Mouse (Mus musculus): ENCODE measurements around the gene Tcf3.

Gene Tcf3

GRCm38 (mm10) chr10:80385811-80386734 is 47.4 kb downstream of the Tcf3 start:
- in situ Hi-C loops (cut with MboI, MseI), result no loop called here

- in situ Hi-C loops (cut with MboI, MseI), result no loop called here
Observed at GRCm38 (mm10) chr10:80385310-80385709, 48.1 kb downstream of the Tcf3 start.

DNA sequence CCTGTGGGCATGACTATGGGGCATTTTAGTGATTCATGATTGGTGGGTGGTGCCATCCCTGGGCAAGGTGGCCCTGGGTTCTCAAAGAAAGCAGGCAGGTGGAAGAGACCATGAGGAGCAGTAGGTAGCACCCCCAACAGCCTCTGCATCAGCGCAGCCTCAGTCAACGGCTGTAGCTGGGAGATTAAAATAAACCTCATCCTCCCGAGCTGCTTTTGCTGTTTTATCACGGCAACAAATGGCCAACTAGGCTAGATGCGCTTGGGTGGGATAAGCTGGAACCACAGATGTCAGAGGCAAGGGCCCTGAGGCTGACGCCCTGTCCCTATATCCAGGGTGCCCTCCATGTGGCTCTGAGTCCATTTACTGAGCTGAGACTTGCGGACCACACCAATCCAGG is 48.7 kb downstream of the Tcf3 start:
- in situ Hi-C loops (cut with MboI, MseI), result no loop called here

- in situ Hi-C loops (cut with MboI, MseI), result no loop called here
Observed at GRCm38 (mm10) chr10:80384115-80384639, 49.3 kb downstream of the Tcf3 start.

GRCm38 (mm10) chr10:80383431-80383830 is 50.0 kb downstream of the Tcf3 start:
- in situ Hi-C loops (cut with MboI, MseI), result no loop called here

- in situ Hi-C loops (cut with MboI, MseI), result no loop called here
Observed at GRCm38 (mm10) chr10:80382641-80383365, 50.6 kb downstream of the Tcf3 start.

DNA sequence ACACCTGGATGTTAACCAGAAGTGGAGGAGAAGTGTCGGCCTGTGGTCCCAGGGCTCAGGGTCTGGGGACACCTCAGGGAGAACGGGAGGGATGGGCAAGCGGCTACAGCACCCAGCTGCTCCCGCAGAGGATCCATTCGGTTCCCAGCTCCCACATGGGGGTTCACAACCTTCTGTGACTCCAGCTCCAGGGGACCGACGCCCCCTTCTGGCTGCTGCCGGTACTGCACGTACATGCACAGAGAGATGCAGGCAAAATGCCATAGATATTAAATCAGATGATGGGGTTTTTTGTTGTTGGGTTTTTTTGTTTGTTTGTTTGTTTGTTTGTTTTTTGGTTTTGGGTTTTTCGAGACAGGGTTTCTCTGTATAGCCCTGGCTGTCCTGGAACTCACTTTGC is 55.7 kb downstream of the Tcf3 start:
- in situ Hi-C loops (cut with MboI, MseI), result no loop called here

GRCm38 (mm10) chr10:80376160-80376559 is 57.3 kb downstream of the Tcf3 start:
- in situ Hi-C loops (cut with MboI, MseI), result no loop called here

GRCm38 (mm10) chr10:80374063-80374462 is 59.4 kb downstream of the Tcf3 start:
- in situ Hi-C loops (cut with MboI, MseI), result no loop called here

DNA sequence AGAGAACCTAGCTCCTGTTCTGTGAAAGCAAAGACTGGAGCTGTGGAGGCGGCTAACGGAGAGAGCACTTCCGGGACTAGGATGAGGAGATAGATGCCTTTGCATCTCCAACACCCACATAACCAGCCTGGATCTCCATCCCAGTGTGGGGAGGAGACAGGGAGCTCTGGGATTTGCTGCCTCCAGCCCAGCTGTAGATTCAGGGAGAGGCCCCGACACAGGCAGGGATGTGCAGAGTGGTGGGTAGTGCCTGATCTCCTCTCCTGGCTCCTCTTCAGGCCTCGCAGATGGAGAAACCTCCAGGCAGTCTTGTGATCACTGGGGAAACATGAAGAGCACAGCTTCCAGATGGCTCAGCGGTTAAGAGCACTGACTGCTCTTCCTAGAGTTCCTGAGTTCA is 60.7 kb downstream of the Tcf3 start:
- in situ Hi-C loops (cut with MboI, MseI), result no loop called here

GRCm38 (mm10) chr10:80371983-80372382 is 61.5 kb downstream of the Tcf3 start:
- in situ Hi-C loops (cut with MboI, MseI), result no loop called here

DNA sequence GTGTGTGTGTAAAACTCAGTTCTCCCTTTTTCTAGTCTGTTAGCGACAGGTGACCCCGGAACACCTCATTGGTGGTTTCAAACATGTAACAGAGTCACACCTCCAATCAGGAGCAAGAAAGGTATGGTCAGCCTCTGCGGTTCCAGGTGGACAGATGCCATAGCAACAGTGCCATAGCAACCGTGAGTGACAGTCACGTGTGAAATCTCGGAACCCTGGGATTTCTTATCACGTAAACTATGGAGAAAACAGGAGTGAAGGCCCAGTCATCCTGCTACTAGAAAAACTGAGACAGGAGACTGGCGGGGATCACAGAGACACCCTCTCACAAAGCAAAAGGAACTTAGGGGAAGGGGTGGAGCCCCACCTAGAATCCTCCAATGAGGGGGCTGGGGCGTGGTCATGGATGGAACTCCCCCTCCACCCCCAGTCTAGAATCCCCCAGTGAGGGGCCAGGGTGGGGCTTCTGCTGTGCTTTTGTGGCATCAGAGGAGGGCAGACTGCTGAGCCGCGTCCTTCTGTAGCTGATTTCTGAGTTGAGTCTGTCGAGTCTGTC is 62.0 kb downstream of the Tcf3 start:
- in situ Hi-C loops (cut with MboI, MseI), result no loop called here

GRCm38 (mm10) chr10:80369995-80370747 is 63.3 kb downstream of the Tcf3 start:
- in situ Hi-C loops (cut with MboI, MseI), result no loop called here

DNA sequence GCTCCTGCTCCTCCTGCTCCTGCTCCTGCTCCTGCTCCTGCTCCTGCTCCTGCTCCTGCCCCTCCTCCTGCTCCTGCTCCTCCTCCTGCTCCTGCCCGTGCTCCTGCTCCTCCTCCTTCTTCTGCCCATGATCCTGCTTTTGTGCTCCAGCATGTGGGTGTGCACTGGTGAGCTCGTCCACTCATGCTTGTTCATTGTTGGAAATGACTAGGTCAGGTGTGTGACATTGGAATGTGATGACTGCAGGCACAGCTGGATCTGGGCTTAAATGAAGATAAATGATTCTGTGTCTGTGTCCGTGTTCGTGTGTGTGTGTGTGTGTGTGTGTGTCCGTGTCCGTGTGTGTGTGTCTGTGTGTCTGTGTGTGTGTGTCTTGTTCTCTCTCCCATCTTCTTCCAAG is 65.1 kb downstream of the Tcf3 start:
- in situ Hi-C loops (cut with MboI, MseI), result no loop called here

DNA sequence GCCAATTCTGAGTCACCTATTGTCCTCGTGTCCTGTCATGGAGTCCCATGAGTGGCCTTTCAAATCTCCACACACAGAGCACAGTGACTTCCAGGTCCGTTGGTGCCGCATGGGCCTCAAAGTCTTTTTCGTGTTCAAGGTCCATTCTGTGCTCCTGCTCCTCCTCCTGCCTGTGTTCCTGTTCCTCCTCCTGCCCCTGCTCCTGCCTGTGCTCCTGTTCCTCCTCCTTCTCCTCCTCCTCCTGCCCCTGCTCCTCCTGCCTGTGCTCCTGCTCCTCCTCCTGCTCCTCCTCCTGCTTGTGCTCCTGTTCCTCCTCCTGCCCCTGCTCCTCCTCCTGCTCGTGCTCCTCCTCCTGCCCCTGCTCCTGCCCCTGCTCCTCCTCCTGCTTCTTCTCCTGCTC is 65.5 kb downstream of the Tcf3 start:
- in situ Hi-C loops (cut with MboI, MseI), result no loop called here

GRCm38 (mm10) chr10:80365736-80366135 is 67.7 kb downstream of the Tcf3 start:
- in situ Hi-C loops (cut with MboI, MseI), result no loop called here

DNA sequence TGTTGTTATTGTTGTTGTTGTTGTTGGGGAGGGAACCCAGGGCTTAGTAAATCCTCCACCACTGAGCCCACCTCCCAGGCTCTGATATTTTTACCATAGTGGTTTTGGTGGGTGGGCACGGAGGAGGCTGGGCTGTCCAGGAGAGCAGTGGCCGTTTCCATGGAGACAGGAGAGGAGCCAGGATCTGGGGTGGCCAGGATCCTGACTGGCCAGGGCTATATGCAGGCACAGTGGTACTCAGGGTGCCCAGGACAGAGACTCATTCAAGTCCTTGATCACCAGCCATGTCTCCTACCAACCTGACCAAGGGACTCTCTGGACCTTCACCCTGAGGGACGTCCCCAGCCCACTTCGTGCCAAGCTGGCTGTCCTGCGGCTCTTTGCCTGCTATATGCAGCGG is 69.7 kb downstream of the Tcf3 start:
- in situ Hi-C loops (cut with MboI, MseI), result no loop called here

All from T-helper 2 cell (primary cell).